Mouse (Mus musculus): ENCODE results near the gene Ndufb3. TPM values are rescaled to one million over a fixed set of nuclear protein-coding genes. Genes with fewer than 3 reads are reported as not detected.

The Ndufb3 gene
- total RNA-seq (2023), result 29.2 to 33.0 TPM (median 30.7 TPM) in 4 replicates

DNA sequence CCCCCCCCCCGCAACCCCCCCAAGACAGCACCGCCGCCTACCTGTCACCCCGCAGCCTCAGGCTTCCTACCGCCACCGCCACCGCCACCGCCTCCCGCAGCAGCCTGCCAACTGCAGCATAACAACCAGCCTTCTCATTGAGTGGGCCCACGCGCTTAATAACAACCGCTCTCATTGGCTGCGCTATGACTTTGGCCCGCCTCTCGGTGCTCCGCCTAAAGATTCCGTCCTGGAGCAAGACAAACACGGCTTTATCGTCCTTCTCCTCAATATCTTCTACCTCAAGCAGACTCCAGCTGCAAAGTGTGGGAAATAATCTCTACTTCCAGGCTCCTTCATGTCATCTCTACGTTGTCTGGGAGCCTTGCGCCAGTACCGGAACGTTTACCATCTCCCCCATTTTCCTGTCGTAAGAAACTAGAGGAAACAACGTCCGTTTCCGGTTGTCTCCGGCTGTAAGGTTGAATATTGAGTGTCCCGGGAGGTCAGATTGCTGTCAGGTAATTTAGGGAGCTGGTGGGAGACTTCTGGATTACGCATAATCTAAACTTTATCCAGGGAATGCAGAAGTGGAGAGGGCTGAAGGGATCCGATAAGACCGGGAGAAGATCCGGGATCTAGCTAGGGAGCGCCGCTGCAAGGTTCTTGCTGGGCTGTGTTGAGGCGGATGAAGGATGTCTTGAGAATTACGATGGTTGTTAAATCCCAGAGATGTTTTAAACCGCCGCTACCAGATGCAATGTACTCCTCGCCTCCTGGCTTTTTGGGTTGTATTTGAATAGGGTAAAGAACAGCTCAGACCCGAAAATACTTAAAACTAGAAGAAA, at the start of gene Ndufb3, which contains the start of gene Fam126b:
Ndufb3 (plus strand) TSS at position 214 of the 827 bp plus-strand sequence.
Fam126b (minus strand) TSS at position 153 of the 827 bp plus-strand sequence.

Other genes starting within 250 kb of the Ndufb3 start
- gene Bzw1, start 193.5 kb upstream of the Ndufb3 start, total RNA-seq (2023), result 156 to 176 TPM (median 167 TPM) in 4 replicates
- 1,519 to 1,569 TPM (median 1,542 TPM) in 4 replicates for gene Clk1, start 162.3 kb upstream of the Ndufb3 start, total RNA-seq (2023)
- 11.7 to 16.4 TPM (median 14.6 TPM) in 4 replicates for gene Nif3l1, start 141.2 kb upstream of the Ndufb3 start, total RNA-seq (2023)
- 19.0 to 25.7 TPM (median 24.2 TPM) in 4 replicates for gene Ppil3, start 140.9 kb upstream of the Ndufb3 start, total RNA-seq (2023)
- 20.2 to 27.8 TPM (median 23.0 TPM) in 4 replicates for gene Orc2, start 81.3 kb upstream of the Ndufb3 start, total RNA-seq (2023)
- gene Fam126b, start 61 bp upstream of the Ndufb3 start, total RNA-seq (2023), result 14.0 to 22.4 TPM (median 16.0 TPM) in 4 replicates
- gene Als2cr12, start 109.6 kb downstream of the Ndufb3 start, total RNA-seq (2023), result not detected in 4 replicates
- gene Cflar, start 125.1 kb downstream of the Ndufb3 start, total RNA-seq (2023), result 104 to 109 TPM (median 105 TPM) in 4 replicates
- 72.5 to 83.9 TPM (median 79.0 TPM) in 4 replicates for gene Casp8, start 209.0 kb downstream of the Ndufb3 start, total RNA-seq (2023)